Mouse (Mus musculus): ENCODE data around the gene Ncam1. TPM values are rescaled to one million over a fixed set of nuclear protein-coding genes. Genes with fewer than 3 reads are reported as not detected.

The Ncam1 gene
- total RNA-seq, 2 experiments from 2014 or later, result 11.6 to 14.6 TPM

DNA sequence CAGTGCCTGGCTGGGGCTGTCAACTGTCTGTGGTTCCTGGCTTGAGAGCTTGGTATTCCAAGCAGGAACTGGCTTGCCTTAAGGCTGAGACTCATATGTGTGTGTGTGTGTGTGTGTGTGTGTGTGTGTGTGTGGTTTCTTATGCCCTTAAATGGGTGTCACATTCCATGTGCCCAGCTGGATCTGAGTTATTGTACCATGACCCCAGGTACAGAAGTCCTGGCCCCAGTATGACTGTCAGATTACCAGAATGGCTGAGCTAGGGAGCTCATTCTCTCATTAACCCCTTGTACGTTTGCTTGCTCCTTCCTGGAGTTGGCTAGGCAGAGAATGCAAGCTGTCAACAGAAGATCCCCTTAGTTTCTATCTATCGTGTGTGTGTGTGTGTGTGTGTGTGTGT lies 284.4 kb downstream of the Ncam1 start:
- intact Hi-C loops (cut with DNase I), result no loop called here
- TF ChIP-seq CTCF (IDR thresholded peaks at IDR 0.05), result no peak

DNA sequence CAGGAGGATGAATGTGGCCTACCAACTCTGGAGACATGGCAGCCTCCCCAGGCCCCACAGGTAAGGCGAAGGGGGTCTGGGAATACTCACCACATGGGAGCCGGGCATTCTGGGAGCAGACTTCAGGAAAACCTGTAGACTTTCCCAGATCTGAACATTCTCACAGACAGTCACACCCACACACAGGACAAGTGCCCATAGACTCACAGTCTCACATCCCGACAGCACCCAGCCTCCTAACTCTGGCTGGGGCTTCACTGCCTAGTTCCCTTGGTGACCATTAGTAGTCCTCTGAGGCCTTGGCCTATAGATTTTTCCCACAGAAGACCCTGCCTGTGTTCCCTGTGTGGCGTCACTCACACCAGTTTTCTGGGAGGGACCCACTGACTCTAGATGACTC lies 288.1 kb downstream of the Ncam1 start:
- no peak for DNase-seq
- H3K4me3 ChIP-seq, result no peak overlapping the region
- intact Hi-C loops (cut with DNase I), result no loop called here
- TF ChIP-seq CTCF (IDR thresholded peaks at IDR 0.05), result no peak
- H3K27ac ChIP-seq, result no peak overlapping the region

More for the DNA sequence above, 284.4 kb downstream of the Ncam1 start:
- no peak for DNase-seq
- no peak overlapping the region for H3K4me3 ChIP-seq
- H3K27ac ChIP-seq, result no peak overlapping the region

DNA sequence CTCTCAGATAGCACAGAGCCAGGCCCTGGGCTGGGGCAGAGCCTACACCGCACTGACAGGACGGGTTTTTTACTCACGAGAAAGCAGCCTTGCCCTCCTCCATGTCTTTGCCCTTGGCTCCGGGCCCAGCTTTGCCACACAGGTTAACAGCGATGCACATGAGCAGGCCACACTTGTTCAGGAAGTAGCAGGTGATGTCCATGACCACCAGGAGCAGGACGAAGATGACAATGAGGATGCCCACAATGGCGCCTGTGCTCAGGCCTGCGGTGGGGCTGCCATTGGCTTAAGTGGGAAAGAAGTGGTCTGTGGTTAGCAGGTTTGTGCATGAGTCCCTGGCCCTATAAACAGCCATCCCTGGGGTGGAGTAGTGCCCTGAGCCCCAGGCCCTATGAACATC lies 289.1 kb downstream of the Ncam1 start:
- no peak for TF ChIP-seq CTCF (IDR thresholded peaks at IDR 0.05)
- no peak for DNase-seq
- Histone ChIP-seq H3K4me3 (no peak overlapping the region), H3K27ac (no peak overlapping the region)
- intact Hi-C loops (cut with DNase I), result no loop called here

DNA sequence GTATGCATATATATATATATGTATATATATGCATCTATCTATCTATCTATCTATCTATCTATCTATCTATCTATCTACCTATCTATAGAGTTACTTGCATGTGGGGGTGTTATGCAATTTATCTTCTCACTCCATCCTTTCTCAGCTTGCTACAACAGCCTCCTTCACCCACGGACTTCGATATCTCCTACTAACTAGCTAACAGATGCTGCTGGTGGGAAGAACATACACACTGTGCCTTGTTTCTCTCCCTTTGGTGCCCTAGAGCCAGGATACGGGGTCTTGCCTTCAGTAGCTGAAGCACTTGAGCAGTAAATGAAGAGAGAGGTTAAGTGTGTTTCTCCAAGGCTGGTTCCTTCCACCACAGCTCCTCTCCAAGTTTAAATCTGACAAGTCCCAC lies 289.6 kb downstream of the Ncam1 start:
- intact Hi-C loops (cut with DNase I), result no loop called here
- no peak for TF ChIP-seq CTCF (IDR thresholded peaks at IDR 0.05)
- Histone ChIP-seq H3K27ac (no peak overlapping the region), H3K4me3 (no peak overlapping the region)
- no peak for DNase-seq

DNA sequence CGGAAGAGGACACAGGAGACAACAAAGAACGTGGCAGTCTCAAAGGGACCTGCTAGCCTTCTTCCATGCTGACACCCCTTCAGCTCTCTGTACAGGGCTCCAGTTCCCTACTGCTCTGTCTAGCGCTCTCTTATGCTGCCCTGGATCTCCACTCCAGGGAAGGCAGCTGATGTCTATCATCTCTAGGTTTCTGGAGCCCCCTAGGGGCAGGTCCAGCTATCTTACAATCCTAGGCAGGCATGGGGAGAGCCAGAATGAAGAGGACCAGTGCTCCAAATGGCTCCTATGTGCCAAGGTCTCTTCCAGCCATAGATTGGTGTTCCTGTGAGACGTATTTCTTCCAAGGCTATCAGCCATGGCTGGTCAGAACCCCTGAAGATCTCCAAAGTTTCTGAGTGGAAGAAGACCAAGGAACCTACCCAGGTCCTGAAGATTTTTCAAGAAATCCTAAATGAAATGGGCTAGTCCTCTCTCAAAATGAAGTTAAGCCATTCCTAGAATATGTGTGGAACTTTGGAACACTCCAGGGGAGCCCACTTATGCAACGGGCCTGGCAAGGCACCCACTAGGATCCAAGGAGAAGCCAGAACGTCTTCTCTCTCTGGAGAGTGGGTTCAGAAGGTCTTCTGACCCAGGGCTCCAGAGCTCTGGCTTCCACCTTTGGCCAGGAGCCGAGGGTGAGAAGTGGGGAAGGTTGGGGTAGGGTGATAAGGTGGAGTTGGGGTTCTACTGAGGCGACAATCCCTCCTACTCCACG lies 290.7 kb downstream of the Ncam1 start:
- TF ChIP-seq CTCF (IDR thresholded peaks at IDR 0.05), result peak; percentile 18; the same call in 1 of the 2 replicates
- H3K4me3 ChIP-seq, result no peak overlapping the region
- H3K27ac ChIP-seq, result no peak overlapping the region
- intact Hi-C loops (cut with DNase I), result no loop called here
- DNase-seq, result peak; percentile 20

DNA sequence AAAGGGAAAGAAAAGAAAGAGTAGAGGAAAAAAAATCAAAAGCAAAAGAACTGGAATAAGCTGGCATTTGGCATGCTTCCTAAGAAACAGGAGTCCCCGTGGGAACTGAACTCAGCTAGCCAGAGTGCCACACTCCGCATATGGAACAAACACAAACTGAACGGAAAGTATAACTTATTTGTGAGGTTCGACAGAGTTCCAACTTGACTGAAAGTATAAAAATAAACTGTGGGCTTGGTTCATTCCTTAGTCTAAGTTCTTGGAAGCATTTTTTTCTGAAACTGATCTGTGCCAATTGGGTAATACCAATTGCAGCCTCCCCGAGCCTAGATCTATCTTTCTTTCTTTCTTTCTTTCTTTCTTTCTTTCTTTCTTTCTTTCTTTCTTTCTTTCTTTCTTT lies 294.1 kb downstream of the Ncam1 start:
- no peak for DNase-seq
- Histone ChIP-seq H3K4me3 (no peak overlapping the region), H3K27ac (no peak overlapping the region)
- intact Hi-C loops (cut with DNase I), result no loop called here
- no peak for TF ChIP-seq CTCF (IDR thresholded peaks at IDR 0.05)

DNA sequence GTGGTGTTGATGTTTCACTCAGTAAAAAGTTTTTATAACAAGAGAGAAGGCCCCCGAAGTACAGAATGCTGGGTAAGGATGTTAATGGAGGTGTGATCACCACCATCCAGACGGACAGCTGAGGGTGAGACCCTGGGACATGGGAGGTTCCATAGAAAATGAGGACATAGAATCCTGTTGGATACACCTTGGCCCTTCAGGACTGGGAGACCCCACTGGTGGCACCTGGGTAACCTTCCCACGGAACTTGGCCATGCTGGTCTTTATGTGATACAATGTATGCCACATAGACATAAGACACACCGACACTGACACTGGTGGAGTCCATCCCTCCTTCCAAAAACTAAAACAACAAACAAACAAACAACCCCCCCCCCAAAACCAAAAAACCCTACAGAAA lies 296.5 kb downstream of the Ncam1 start:
- no peak for TF ChIP-seq CTCF (IDR thresholded peaks at IDR 0.05)
- no peak for DNase-seq
- intact Hi-C loops (cut with DNase I), result no loop called here

DNA sequence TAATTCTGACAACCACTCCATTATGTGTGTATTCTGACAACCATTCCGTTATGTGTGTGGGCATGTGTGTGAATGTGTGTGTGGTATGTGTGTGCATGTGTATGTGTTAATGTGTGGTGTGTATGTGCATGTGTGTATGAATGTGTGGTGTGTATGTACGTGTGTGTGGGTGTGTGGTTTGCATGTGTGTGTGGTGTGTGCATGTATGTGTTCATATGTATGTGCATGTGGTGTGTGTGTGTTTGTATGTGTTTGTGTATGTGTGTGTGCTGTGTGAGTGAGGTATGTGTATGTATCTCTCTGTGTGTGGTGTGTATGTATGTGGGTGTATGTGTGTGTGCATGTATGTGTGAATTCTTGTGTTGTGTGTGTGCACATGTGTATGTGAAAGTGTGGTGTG lies 298.8 kb downstream of the Ncam1 start:
- intact Hi-C loops (cut with DNase I), result no loop called here
- H3K4me3 ChIP-seq, result no peak overlapping the region
- DNase-seq, result no peak
- no peak overlapping the region for H3K27ac ChIP-seq
- TF ChIP-seq CTCF (IDR thresholded peaks at IDR 0.05), result no peak

More for the DNA sequence above, 296.5 kb downstream of the Ncam1 start:
- Histone ChIP-seq H3K27ac (no peak overlapping the region), H3K4me3 (no peak overlapping the region)

DNA sequence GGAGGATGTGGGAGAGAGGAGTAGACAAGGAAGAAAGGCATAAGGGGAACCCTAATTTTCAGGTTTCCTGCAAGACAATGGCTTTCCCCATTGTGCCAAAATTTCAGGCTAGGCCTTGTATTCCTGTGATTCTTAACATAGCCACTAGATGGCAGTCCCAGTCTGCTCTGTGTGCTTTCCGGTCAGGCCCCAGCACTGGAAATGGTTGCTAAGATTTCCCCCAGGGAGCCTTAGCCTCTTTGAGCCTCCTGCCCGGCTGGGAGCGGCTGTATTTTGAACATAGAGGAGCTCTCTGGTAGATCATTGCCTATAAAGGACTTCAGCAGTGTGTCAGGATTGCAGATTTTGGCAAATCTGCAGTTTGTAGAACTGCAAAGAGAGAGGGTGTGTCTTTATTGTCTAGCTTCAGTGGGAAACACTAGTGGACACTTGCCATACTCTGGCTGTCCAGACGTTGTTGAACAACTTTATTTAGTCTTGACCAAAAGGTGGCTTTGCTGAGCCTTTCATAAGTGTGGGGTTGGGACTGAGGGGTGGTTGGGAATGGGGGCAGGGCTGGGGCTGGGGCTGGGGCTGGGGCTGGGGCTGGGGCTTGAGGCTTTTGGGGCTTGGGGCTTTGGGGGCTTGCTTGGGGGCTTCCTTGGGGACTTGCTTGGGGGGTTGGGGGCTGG lies 304.6 kb downstream of the Ncam1 start:
- no peak overlapping the region; the same call in 1 of the 2 replicates for H3K27ac ChIP-seq
- intact Hi-C loops (cut with DNase I), result loop anchor here (1.0 to 2.0 kb wide), 3 partner anchors 677 to 1035 kb away; partner anchors contain the start of gene Pts
- H3K4me3 ChIP-seq, result no peak overlapping the region
- DNase-seq, result peak; percentile 64
- peak; percentile 97 for TF ChIP-seq CTCF (IDR thresholded peaks at IDR 0.05)

DNA sequence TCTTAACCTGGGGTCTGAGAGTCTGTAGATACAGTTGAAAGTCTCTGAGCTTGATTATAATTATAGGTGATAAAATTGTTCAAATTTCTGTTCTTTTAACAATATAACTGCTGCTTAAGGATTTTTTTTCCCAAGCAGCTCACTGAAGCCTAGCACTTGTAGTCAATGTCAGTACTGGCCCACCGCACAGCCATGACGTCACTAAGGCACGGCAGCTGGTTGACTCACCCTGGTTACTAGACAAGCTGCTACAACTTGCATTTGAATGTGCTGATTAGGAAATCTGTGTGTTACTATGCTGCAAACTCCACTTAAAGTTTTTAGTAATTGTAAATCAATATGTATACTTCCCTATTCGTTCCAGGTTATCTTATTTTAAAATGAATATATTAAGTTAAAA lies 308.1 kb downstream of the Ncam1 start:
- TF ChIP-seq CTCF (IDR thresholded peaks at IDR 0.05), result no peak
- intact Hi-C loops (cut with DNase I), result no loop called here
- no peak for DNase-seq
- Histone ChIP-seq H3K4me3 (no peak overlapping the region), H3K27ac (no peak overlapping the region)

DNA sequence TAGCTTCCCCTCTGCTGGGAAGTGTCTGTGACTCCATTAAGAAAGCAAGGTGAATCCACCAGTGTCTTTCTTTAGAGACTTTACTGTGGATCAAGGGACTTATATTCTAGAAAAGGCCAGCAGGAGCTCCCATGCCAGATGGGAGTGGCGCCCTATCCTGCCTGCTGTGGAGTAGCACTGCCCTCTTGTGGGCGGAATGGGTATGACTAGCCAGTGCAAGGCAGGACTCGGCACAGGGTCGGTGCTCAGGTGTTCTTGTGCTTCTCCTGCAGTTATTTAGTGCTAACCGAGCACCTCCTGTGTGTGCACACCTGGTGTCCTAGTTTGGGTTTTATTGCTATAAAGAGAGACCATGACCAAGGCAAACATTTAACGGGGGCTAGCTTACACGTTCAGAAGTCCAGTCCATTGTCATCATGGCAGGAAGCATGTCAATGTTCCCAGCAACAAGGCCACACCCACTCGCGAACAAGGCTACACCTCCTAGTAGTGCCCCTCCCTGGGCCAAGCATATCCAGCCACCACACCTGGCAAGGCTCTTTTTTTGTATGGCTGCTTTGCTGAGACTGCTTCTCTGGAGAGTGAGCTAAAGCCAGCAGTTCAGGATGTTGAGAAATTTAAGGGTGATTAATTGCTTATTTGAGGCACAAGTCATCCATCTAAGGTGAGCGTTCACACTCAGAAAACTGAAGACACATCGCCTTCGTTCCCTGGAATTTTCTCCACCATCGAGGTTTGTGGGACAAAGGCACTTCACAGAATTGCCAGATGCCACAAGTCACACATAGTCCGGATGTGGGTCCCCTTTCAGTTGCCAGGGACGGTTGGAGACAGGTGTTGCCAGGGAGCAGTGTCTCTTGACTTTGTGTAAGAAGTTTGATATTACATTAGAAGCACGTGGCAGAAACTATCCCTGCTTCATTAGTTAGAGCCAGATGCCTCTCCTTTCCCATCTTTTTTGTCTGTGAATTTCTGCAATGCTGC lies 309.5 kb downstream of the Ncam1 start:
- H3K4me3 ChIP-seq, result peak overlapping the region; percentile 26; the same call in 1 of the 2 replicates
- TF ChIP-seq CTCF (IDR thresholded peaks at IDR 0.05), result no peak
- H3K27ac ChIP-seq, result no peak overlapping the region
- DNase-seq, result peak; percentile 87
- intact Hi-C loops (cut with DNase I), result loop anchor here (1.0 kb wide), 1 partner anchor 242 kb away; no protein-coding TSS in a partner anchor

DNA sequence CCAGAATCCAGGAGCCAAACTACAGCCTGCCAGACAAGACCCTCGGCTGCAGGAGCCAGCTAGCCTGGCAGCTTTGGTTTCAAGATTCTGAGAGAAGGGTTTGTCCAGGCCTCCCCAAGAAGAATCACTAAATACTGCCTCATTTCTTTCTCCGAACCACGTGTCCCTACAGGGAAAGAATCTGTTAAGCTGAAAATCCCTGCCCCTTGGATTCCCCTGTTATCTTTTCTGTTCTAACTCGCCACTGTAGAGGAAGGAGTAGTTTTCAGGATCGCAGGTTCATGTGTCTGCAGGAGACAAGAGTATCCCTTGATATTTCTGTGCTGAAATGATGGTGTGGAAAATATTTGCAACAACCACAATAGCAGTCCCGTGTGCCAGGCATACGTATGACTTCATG lies 310.5 kb downstream of the Ncam1 start:
- TF ChIP-seq CTCF (IDR thresholded peaks at IDR 0.05), result no peak
- DNase-seq, result no peak
- intact Hi-C loops (cut with DNase I), result no loop called here
- H3K27ac ChIP-seq, result no peak overlapping the region
- H3K4me3 ChIP-seq, result no peak overlapping the region
